Mouse (Mus musculus): ENCODE results near the gene Dhx35.

Gene Dhx35

DNA sequence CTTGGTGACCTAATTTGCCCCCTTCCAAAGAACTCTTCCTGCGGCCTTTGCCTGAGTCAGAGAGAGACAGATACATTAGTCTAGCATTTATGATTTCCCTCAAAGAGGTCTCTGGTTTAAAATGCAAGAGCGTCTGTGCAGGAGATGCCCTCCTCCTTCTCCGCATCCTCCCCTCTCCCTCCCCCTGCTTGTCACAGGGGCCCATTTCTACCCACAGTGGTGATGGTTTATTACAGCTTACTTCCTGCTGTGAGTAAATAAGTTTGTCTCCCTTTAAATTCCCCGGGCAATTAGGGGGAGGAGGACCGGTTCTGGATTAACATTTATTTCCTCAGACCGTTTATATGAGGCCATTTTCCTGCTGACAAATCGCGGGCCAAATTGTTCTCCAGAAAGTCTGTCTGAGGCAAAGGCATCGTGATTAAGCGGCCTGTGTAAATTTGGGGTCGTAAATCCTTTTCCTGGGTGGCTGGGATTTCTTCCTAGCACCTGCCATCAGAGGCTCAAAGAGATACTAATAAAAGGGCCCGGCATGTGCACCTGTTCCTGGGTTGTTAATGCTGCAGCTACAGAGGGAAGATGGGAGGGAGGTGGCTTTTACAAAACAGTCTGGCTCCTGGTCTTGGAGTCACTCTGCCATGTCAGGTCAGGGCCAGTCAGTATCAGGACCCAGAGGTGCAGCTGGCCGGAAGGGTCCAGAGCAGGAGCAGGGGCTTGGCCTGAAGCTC, 104.0 kb downstream of the Dhx35 start:
- no peak for DNase-seq
